Mouse (Mus musculus) neutrophil, adult 5-6 weeks (primary cell): ENCODE results near the gene Snrnp200. TPM values are rescaled to one million over a fixed set of nuclear protein-coding genes. Genes with fewer than 3 reads are reported as not detected.

Source experiments
- total RNA-seq: library from RNA; stranded (forward); fragments of 200-1000 nt; gene quantifications from 2 replicates; pipeline ENCODE4 v1.2.3, GENCODE M21; 2017

The Snrnp200 gene
- total RNA-seq, 1 experiment from 2014 or later: 197 TPM

Other genes with a start within 250 kb of the Snrnp200 start
- 29.6 and 36.9 TPM in 2 replicates for gene Ap4e1, start 199.7 kb upstream of the Snrnp200 start, total RNA-seq
- gene Blvra, start 137.7 kb upstream of the Snrnp200 start, total RNA-seq: 9.2 and 14.7 TPM in 2 replicates
- 2.3 and 5.4 TPM in 2 replicates for gene Ncaph, start 74.4 kb upstream of the Snrnp200 start, total RNA-seq
- 14.2 and 18.0 TPM in 2 replicates for gene Itpripl1, start 64.9 kb upstream of the Snrnp200 start, total RNA-seq
- 1.3 and 2.3 TPM in 2 replicates for gene 1810024B03Rik, start 106 bp upstream of the Snrnp200 start, total RNA-seq
- gene Ciao1, start 39.4 kb downstream of the Snrnp200 start, total RNA-seq: 23.6 and 32.8 TPM in 2 replicates
- 83.6 and 100 TPM in 2 replicates for gene Tmem127, start 39.5 kb downstream of the Snrnp200 start, total RNA-seq
- gene Stard7, start 61.8 kb downstream of the Snrnp200 start, total RNA-seq: 110 and 111 TPM in 2 replicates
- gene Dusp2, start 127.8 kb downstream of the Snrnp200 start, total RNA-seq: 175 and 211 TPM in 2 replicates
- 1.2 and 1.5 TPM in 2 replicates for gene Astl, start 130.3 kb downstream of the Snrnp200 start, total RNA-seq
- not detected in 2 replicates for gene Adra2b, start 154.8 kb downstream of the Snrnp200 start, total RNA-seq
- not detected in 2 replicates for gene Gpat2, start 216.8 kb downstream of the Snrnp200 start, total RNA-seq
- 8.5 and 11.8 TPM in 2 replicates for gene Fahd2a, start 236.2 kb downstream of the Snrnp200 start, total RNA-seq